Mouse (Mus musculus): ENCODE data around the gene Alox12.

DNA sequence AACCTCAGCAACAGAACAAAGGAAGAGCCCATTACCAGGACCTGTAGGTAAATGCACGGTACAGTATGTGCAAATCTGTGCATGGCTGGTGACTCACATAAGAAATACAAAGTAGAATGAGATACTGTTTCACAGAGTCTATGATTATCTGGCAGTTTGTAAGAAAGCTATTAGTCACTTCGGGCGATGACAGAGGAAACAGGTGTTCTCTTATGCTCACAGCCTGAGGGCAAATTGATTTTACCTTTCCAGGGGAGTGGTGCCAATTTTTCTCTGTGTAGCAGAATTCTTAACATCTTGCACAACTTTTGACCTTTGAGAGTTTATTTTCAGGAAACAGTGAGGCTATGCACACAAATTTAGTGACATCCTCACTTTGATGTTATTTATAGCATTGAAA, 29.6 kb upstream of the Alox12 start:
- TF ChIP-seq POLR2A (IDR thresholded peaks at IDR 0.05; ENCODE audit: low read depth, low read length), result no peak
- no peak for TF ChIP-seq CTCF (IDR thresholded peaks at IDR 0.05; ENCODE audit: borderline replicate concordance, insufficient read depth, low read length)
